Mouse (Mus musculus) lung, adult 2 months (tissue): Measurements from ENCODE around the gene Zfp827.

Experiments
- CTCF ChIP-seq: fragments of 200-500 bp; IDR thresholded peaks from 2 replicates; pipeline ENCODE4 v1.5.1; 2011; ENCODE audit warnings: mild to moderate bottlenecking, low read length, control low read depth; ENCODE audit not compliant: insufficient read depth
- POLR2A ChIP-seq: fragments of 200-500 bp; IDR thresholded peaks from 2 replicates; pipeline ENCODE4 v1.6.1; 2011; ENCODE audit warnings: low read depth, mild to moderate bottlenecking, control low read depth, low read length, borderline replicate concordance; ENCODE audit errors: extremely low read depth

- no peak for TF ChIP-seq CTCF
- no peak for TF ChIP-seq POLR2A
Observed at GRCm38 (mm10) chr8:79148799-79149198, 120.6 kb downstream of the Zfp827 start.
